Mouse (Mus musculus): ENCODE results near the gene Rpl28.

DNA sequence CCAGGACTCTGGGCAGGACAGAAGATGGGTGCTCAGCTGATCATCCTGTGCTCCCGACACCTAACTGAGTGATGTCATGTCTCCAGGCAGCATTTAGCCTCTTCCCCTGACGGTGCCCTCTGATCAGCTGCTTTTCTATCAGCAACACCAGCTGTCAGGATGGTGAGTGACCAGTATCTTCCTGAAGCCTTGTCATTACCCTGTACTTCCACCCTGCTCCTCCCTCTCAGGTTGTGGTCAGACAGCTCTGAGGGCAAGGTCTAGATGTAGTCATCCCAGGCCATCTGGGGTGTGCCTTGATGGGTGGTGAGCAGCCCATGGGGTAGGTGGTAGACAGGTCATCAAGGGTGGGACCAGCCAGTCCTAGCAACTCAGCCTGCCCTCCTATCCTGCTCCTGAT is 43.5 kb upstream of the Rpl28 start:
- TF ChIP-seq ELF1 (IDR thresholded peaks at IDR 0.05; ENCODE audit: low read depth, low read length) (no peak), CTCF (conservative IDR thresholded peaks at IDR 0.05 in 1 of 2, IDR thresholded peaks at IDR 0.05 in 1 of 2; ENCODE audit: low read depth in 2 of 2, low read length in 2 of 2) (no peak), EP300 (IDR thresholded peaks at IDR 0.05; ENCODE audit: low read length) (no peak)

Measured in CH12.LX (cell line).